Mouse (Mus musculus) cortical plate, adult 2 months (tissue): Measurements from ENCODE around the gene Ago1.

ENCODE experiments used
- CTCF ChIP-seq: fragments of 200-500 bp; IDR thresholded peaks from 2 replicates; pipeline ENCODE4 v1.5.1; 2011; ENCODE audit warnings: mild to moderate bottlenecking, control low read depth, low read length; ENCODE audit not compliant: insufficient read depth; ENCODE audit errors: extremely low read depth
- POLR2A ChIP-seq: fragments of 200-500 bp; IDR thresholded peaks from 2 replicates; pipeline ENCODE4 v1.6.1; 2011; ENCODE audit warnings: mild to moderate bottlenecking, low read length, control low read depth; ENCODE audit not compliant: insufficient read depth; ENCODE audit errors: extremely low read depth

GRCm38 (mm10) chr4:126495942-126496790 is 27.8 kb upstream of the Ago1 start:
- TF ChIP-seq POLR2A (no peak), CTCF (no peak)
